Mouse (Mus musculus) B cell, adult 2 months (primary cell): ENCODE results near the gene Map2k6.

Experiments used
- DNase-seq, 2 experiments: peaks; one replicate each; pipeline ENCODE4 v3.0.0; 2022

Gene Map2k6

GRCm38 (mm10) chr11:110488301-110488700 lies 89.4 kb downstream of the Map2k6 start:
- no peak for DNase-seq

- no peak for DNase-seq
Measured at GRCm38 (mm10) chr11:110495323-110496060, 96.6 kb downstream of the Map2k6 start.

DNA sequence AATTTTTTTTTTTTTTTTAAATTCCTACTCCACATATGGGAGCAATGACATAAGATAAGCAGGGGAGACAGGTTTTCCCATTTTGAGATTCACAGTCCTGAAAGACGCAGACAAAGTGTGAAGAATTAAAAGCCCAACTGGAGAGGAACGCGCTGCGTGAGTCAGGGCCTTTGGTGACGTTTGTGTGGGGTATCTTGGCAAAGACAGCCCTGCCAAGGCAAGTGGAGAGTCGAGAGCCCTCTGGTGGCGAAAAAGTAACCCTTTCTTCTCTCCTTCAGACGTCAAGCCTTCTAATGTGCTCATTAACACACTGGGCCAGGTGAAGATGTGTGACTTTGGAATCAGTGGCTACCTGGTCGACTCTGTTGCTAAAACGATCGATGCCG lies 97.1 kb downstream of the Map2k6 start:
- DNase-seq = peak; percentile 58

- no peak for DNase-seq
Measured at GRCm38 (mm10) chr11:110497743-110498142, 98.8 kb downstream of the Map2k6 start.

DNA sequence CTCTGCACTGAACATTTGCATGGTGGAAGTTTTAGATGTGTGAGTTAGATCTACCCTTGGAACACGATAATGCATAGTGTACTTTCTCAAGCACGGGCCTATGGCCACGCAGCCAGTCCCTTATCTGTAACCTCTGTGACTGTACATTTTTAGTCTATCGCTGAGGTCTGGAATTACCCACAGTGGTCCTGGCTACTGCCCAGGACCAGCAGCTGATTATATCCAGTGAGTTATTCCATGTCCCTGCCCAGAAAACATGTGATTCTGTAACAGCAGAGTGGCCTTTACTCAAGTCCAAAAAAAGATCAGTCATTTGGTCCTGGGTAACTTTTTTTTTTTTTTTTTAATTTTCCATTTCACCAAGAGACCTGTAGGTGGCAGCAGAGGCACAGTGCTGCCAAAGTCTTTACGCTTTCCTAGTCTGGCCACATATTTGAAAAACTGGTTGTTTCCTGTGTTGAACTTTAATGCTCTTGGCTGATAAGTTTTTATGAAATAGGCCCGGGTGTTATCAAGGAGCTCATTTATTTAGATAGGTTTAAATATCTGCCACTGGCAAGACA lies 99.8 kb downstream of the Map2k6 start:
- peak; percentile 26 for DNase-seq

DNA sequence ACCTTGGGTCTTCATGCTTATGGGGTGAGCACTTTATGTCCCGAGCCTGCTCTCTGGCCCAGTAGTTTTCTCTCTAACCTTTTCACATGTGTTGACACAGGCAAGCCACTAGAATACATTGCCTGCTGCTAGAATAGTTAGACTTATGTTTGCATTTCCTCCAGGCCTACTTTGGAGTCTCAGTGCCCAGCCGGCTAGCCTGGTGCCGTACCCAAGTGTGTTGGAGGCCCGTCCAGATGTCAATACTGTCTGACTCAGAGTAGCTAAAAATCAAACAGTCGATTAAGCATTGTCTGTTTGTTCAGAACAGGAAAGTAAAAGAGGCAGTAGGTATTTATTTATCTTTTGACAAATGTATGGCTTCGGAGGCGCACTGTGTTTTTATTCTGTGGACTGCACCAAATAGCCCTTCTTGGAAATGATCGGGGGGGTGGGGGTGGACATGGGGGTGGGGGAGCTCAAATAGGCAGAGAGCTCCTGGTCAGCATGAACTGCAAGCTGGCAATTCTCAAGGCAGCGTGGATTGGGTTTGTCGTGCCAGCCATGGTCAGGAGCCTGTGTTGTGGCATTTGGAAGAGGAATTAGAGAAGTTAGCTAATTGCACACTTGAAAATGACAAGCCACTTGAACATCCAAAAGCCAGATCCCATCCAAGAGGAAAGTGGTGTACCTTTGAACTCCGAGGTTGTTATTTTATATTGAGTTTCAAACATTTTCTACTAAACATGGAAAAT lies 104.2 kb downstream of the Map2k6 start:
- DNase-seq = no peak

DNA sequence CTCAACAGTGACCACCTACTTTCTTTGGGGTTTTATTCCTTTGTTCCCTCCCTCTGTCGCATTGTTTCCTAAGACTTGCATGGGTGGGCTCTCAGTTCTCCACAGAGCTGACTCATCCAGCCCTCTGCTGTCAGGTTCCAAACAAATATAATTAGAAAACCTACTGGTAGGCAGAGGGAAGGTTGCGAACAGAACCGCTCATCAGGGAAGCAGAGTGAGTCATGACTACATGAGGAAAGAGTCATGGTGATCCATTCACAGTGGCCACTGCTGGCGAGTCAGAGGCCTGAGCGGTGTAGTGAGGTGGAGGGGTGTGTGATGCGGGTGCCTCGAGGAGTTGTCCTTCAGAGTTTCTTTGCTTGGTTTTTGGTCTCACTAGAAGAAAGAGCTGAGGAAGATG lies 112.5 kb downstream of the Map2k6 start:
- no peak for DNase-seq

GRCm38 (mm10) chr11:110518648-110519047 lies 119.7 kb downstream of the Map2k6 start:
- DNase-seq = no peak

DNA sequence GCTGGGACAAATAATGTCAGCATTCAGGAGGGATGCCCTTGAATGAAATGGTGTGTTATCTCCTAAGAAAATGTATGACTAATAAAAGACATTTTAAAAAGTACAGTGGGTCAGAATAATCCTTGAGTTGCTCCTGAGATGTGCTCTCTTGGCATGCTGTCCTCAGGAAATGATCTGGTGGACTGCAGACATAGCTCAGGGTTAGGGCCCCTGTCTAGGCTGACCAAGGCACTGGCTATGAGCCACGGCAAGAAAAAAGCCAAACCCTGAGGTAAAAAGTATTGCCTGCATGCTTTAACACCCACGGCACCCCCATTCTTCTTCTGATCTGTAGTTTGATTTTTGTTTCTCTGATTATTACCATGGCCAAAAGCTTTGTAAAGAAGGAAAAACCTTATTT lies 124.0 kb downstream of the Map2k6 start:
- DNase-seq = no peak

DNA sequence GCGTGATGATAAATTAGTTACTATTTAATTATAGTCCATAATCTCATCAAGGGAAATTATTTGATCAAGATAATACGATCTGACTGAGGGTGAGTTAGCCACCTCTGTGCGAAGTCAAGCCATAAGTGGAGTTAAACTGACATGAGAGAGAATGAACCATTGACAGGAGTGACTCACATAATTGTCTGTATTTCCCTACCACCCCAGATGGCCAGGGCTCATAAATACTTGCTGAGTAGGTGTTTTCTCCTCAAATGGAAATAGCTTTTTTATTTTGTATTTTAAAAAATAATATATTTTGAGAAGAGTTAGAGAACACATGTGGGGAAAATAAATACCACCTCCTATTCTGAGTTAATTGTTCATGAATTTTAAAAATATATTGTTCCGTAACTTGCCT lies 127.2 kb downstream of the Map2k6 start:
- no peak for DNase-seq

- no peak for DNase-seq
Measured at GRCm38 (mm10) chr11:110531087-110531486, 132.2 kb downstream of the Map2k6 start.

DNA sequence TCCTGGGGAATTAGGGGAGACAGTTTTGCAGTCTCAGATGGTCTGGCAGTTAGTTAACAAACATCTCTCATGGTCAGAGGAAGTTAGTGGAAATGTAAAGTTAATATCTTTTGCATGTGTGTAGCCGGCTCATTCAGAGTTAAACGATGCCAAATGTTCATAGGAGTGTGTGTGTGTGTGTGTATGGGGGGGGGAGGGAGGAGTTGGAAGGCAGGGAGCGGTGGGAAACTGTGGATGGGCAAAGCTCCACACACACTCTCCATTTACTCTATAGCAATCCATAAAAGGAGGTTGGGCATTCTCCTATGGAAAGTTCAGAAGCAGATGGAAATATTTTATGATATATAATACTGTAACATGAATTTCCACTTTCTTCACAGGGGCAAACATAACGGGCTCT lies 135.9 kb downstream of the Map2k6 start:
- no peak for DNase-seq

DNA sequence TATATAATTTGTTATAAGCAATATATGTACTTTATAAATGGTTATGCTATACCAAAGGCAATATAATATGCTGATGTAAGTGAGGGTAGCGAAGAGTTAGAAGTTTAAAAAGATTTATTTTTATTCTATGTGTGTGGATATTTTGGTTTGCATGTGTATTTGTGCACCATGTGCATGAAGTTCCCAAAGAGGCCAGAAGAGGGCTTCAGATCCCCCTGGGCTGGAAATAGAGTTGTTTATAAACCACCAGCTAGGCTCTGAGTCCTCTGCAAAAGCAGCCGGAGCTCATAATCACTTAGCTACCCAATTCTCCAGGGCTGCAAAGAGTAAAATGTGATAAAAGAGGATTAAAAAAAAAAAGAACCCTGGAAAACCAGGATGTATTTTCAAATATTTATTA lies 137.6 kb downstream of the Map2k6 start:
- DNase-seq = peak; percentile 8 to 9

- DNase-seq = peak; percentile 72 to 73
Measured at GRCm38 (mm10) chr11:110537602-110538001, 138.7 kb downstream of the Map2k6 start.

DNA sequence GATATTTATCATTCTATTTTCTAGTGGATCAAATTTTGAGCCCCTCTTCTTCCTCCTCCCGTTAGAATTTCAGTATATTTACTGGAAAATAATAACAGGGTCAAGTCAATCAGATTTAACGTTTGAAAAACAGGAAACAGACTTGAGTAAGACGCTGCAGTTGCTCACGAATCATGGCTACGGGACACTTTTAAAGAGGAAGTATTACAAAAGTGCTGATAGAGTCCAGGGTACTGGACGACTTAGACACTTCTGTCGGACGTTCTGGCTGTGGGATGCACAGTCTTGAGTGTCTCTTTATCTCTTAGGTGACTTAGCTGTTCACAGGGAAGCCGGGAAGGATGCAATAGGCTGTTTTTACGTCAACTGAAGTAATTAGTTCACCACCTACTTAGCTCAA lies 139.3 kb downstream of the Map2k6 start:
- peak in 1 of 2 experiments; percentile 4 for DNase-seq

DNA sequence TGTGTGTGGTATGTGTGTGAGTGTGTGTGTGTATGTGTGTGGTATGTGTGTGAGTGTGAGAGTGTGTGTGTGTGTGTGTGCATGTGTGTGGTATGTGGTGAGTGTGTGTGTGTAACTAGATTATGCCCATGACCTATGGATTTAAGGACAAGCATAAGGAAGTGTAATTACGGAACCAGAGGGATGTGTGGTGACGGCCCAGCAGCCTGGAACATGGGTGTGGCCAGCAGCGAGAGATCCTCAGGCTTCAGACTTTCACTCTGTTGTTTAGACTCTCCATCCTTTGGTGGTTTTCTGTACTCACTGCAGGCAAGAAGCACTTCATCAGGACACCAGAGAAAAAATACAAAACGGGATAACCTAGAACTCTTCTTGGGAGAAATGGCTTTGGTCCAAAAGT lies 143.0 kb downstream of the Map2k6 start:
- DNase-seq = no peak

DNA sequence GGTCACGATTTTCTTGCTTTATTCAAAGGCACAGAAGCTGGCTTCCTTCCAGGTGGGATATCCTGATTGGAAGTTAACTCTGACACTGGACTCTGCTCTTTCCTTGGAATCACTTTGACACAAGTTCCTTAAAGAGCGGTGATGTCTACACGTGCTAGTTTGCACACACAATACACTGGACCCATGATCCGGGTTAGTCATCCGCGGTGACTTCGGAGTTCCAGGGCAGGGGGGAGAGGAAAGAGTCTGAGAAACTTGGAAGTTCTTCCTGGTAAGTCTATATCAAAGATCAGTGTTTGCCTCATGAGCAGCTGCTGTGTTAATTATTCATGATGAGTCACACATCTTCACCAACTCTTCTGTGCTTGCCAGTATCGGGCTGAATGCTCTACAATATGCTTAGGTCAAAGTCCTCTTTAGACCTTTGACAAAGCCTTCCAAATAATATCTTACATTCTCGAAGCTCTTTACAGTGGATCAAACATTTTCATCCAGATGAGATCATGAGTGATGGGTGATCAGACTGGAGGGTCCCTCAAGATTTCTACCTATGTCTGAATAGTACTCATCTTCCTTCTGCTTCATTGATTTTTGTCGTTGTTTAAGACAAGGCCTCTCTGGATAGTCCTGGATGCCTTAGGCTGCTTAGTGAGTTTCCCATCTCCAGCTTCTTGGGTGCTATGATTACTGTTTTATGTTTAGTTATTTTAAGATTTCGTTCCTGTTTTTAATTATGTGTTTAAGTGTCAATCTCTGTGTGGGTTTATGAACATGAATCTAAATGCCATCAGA lies 145.7 kb downstream of the Map2k6 start:
- no peak for DNase-seq

DNA sequence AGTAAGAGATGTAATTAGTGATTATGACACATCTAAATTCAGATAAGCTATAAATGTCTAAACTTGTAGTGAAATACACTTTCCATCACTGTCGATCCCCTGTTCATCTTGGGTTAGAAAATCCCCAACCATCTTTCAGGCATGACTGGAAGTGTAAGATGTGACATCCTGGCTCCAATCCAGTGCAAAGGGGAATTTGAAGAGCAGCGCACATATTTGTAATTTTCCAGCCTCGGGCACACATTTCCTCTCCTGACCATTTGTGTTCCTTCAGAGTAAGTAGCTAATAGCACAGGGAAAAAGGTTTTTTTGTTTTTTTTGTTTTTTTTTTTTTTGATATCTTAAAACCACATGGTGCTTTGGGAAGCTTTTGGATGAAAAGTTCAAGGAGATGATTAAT lies 146.5 kb downstream of the Map2k6 start:
- DNase-seq = no peak

- no peak for DNase-seq
Measured at GRCm38 (mm10) chr11:110551471-110551967, 152.6 kb downstream of the Map2k6 start.

- DNase-seq = no peak
Measured at GRCm38 (mm10) chr11:110562320-110563081, 163.6 kb downstream of the Map2k6 start.

GRCm38 (mm10) chr11:110563272-110563671 lies 164.3 kb downstream of the Map2k6 start:
- no peak for DNase-seq

DNA sequence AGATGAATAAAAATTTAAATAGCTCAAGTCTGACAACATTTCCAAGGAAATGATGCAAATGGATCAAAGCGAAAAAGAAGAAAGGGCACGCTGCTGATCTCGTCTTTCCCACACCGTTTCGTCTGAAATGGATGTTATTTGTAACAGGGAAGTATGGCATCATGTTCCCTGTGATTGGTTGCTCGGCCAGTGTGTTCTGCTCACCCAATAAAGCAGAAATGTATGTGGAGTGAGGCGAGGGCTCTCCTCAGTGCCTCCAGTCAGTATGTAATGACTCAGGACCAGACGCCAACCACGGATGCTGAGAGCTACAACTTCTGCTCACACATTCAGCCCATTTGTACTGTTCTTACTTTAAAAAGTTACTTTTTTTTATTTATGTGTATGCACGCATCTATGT lies 164.9 kb downstream of the Map2k6 start:
- no peak for DNase-seq
